Mouse (Mus musculus) CD4-positive, CD25-positive, alpha-beta regulatory T cell (primary cell): ENCODE data around the gene Gm5475. TPM values are rescaled to one million over a fixed set of nuclear protein-coding genes. Genes with fewer than 3 reads are reported as not detected.

Source experiments
- polyA plus RNA-seq: library from polyadenylated mRNA; unstranded; fragments of 100-300 nt; shearing (Covaris generic); gene quantifications from one replicate; pipeline ENCODE4 v1.2.1, GENCODE M21; 2017

The Gm5475 gene
- 0.22 TPM for polyA plus RNA-seq

DNA sequence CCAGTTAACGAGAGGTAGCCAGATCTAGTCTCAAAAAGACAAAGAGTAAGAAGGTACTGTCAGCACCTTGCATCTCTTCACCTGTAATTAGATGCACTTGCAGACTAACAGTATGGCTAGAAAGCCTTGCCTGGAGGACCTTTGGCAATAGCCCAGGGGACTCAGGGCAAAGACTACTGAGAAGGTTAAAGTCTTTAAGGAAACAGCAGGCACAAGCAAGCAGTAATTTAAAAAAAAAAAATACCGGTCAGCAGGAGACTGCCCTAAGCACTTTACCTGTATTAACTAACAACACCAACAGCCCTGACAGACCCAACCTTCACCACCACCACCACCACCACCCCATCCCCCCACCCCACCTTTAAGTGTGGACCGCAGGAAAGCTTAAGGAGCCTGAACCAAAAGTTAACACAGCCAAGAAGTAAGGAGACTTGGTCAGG, at the start of gene Gm5475:
Gm5475 (plus strand) TSS at position 390 of the 440 bp plus-strand sequence.

DNA sequence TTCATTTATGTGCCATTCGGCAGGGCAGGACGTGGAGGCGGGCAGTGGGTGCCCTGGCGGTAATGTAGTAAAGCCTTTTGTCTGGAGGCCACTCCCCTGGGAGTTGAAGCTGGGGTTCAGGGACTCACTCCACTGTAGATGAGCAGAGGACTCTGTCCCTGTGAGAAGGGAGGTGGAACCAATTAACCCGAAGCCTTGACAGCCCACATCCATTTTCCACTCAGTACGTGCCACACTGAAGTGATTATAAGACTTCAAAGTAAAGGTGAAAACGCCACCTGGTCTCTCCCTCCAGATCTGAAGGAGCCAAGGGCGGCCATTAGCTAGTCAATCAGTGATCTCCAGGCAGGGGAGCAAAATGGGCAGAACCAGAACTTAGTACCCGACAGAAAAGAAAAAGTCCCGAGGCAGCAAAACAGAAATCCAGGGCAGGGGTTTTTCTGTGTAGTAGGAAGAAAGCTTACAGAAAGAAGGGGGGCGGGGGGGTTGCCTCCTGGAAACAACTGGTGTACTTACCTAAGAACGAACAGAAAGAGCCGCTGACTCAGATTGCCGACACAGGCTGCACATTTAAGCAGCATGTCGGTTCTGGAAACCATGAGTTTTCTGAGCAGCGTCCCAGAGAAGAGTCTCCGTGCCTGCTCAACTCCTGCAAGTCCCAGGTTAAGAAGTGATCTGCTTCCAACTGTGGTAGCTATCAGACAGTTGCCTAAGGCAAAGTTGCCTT, 2.6 kb downstream of the Gm5475 start, which contains the start of gene Slc11a2:
Slc11a2 (minus strand) TSS at position 677 of the 727 bp plus-strand sequence.

DNA sequence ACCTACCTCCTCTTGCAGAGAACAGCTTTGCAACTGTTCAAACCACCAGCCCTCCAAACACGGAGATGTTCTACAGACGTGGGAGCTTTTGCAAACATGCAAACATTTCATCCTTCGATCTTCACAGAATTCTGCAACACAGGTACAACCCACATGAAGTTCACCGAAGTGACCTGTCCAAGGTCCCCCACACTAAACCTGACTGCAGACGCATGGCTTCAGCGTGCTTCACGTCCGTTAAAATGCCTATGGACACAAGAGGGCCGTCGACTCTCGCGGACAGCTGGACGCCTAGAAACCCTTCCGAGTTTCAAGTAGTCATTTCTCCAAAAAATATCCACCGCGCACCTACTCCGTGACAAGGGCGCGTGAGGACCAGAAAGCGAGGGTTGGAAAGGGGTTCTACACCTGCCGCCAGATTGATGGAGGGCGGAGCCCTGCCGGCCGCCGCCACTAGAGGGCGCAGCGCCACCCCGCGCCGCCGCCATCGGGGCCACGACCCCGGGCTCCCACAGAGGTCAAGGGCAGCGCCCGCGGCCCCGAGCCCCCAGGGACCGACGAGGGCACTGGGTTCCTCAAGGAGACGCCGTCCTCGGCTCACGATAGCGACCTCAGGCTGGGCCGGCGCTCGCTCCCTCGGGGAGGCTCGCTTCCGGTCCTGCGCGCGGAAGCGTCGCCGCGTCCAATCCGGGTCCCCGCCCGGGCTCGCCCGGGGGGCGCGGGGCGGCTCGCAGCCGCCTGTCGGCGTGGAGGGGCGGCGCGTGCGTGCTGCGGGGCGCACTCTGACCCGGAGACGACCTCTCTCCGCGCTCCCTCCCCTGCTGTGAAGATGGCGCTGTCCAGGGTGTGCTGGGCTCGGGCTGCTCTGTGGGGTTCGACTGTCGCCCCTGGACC, 46.6 kb downstream of the Gm5475 start, which contains the start of gene Letmd1:
Letmd1 (plus strand) TSS at position 729 of the 894 bp plus-strand sequence.

Other genes starting within 250 kb of the Gm5475 start
- 54.5 TPM for gene Atf1, start 194.3 kb upstream of the Gm5475 start, polyA plus RNA-seq
- gene Tmprss12, start 141.3 kb upstream of the Gm5475 start, polyA plus RNA-seq: not detected
- gene Mettl7a1, start 118.0 kb upstream of the Gm5475 start, polyA plus RNA-seq: 5.6 TPM
- not detected for gene Mettl7a3, start 87.2 kb upstream of the Gm5475 start, polyA plus RNA-seq
- gene Methig1, start 69.0 kb upstream of the Gm5475 start, polyA plus RNA-seq: 0.13 TPM
- gene Mettl7a2, start 68.9 kb upstream of the Gm5475 start, polyA plus RNA-seq: not detected
- gene Higd1c, start 57.6 kb upstream of the Gm5475 start, polyA plus RNA-seq: not detected
- 31.7 TPM for gene Slc11a2, start 2.9 kb downstream of the Gm5475 start, polyA plus RNA-seq
- 49.7 TPM for gene Letmd1, start 46.9 kb downstream of the Gm5475 start, polyA plus RNA-seq
- gene Csrnp2, start 73.3 kb downstream of the Gm5475 start, polyA plus RNA-seq: 5.9 TPM
- gene Tfcp2, start 129.9 kb downstream of the Gm5475 start, polyA plus RNA-seq: 9.6 TPM
- 17.6 TPM for gene Pou6f1, start 177.8 kb downstream of the Gm5475 start, polyA plus RNA-seq
- gene Dazap2, start 193.2 kb downstream of the Gm5475 start, polyA plus RNA-seq: 576 TPM
- not detected for gene Smagp, start 214.8 kb downstream of the Gm5475 start, polyA plus RNA-seq
- 733 TPM for gene Bin2, start 247.4 kb downstream of the Gm5475 start, polyA plus RNA-seq